Mouse (Mus musculus) thymus, adult 2 months (tissue): ENCODE measurements at regions not wholly inside any gene's neighbourhood (a gene's known extent, or its start where the extent isn't known, plus 50 kb on each side); places are given as distances from the start of the nearest gene placed in this dataset.

Experiments used
- DNase-seq: peaks from one replicate; pipeline ENCODE4 v3.0.0; 2021
- H3K27ac ChIP-seq: fragments of 200-500 bp; 2 replicates; pipeline ENCODE4 v1.5.1; 2012; ENCODE audit warnings: low read length, control low read depth; ENCODE audit not compliant: control insufficient read depth, insufficient read depth
- H3K27me3 ChIP-seq: fragments of 200-500 bp; 2 replicates; pipeline ENCODE4 v1.6.1; 2012; ENCODE audit warnings: mild to moderate bottlenecking, low read length, moderate library complexity, mixed read lengths; ENCODE audit not compliant: control insufficient read depth, insufficient read depth
- H3K36me3 ChIP-seq: fragments of 200-500 bp; 2 replicates; pipeline ENCODE4 v1.6.1; 2012; ENCODE audit warnings: mild to moderate bottlenecking, low read length, moderate library complexity; ENCODE audit not compliant: control insufficient read depth, insufficient read depth
- H3K4me1 ChIP-seq: fragments of 200-500 bp; replicated peaks from 2 replicates; pipeline ENCODE4 v1.6.1; 2012; ENCODE audit warnings: low read length; ENCODE audit not compliant: control insufficient read depth, insufficient read depth
- H3K4me3 ChIP-seq: fragments of 200-500 bp; 2 replicates; pipeline ENCODE4 v1.5.1; 2012; ENCODE audit warnings: mild to moderate bottlenecking, low read length, control low read depth, moderate library complexity; ENCODE audit not compliant: control insufficient read depth, insufficient read depth
- CTCF ChIP-seq: fragments of 200-500 bp; IDR thresholded peaks from 2 replicates; pipeline ENCODE4 v1.5.1; 2012; ENCODE audit warnings: mild to moderate bottlenecking, control low read depth, low read length, moderate library complexity, borderline replicate concordance; ENCODE audit not compliant: control insufficient read depth, poor library complexity, insufficient read depth; ENCODE audit errors: extremely low read depth
- POLR2A ChIP-seq: fragments of 200-500 bp; IDR thresholded peaks from 2 replicates; pipeline ENCODE4 v1.6.1; 2012; ENCODE audit warnings: mild to moderate bottlenecking, low read length, control low read depth, moderate library complexity; ENCODE audit not compliant: control insufficient read depth, poor library complexity, insufficient read depth; ENCODE audit errors: extremely low read depth
- WGBS: fragments of 180-500 bp; shearing (Covaris S2); methylation state at CpG from one replicate; pipeline ENCODE4 v1.1.7; 2018; 5-methylcytosine and 5-hydroxymethylcytosine counted together

GRCm38 (mm10) chr12:54396952-54397351, 193.3 kb upstream of the Egln3 start:
- no peaks in the 10 kb centered on the region for H3K4me1 ChIP-seq
- no peak overlapping the region for H3K4me3 ChIP-seq
- TF ChIP-seq CTCF (no peak), POLR2A (no peak)
- no peak for DNase-seq
- no peaks in the 10 kb centered on the region for H3K36me3 ChIP-seq
- no peaks in the 10 kb centered on the region for H3K27me3 ChIP-seq
- no peak overlapping the region for H3K27ac ChIP-seq

- no peak overlapping the region for H3K4me3 ChIP-seq
- no peaks in the 10 kb centered on the region for H3K27me3 ChIP-seq
- TF ChIP-seq POLR2A (no peak), CTCF (no peak)
- WGBS, result 91% methylated on average over 5 of the region's 5 CpGs
- no peak for DNase-seq
- no peaks in the 10 kb centered on the region for H3K4me1 ChIP-seq
- no peaks in the 10 kb centered on the region for H3K36me3 ChIP-seq
- no peak overlapping the region for H3K27ac ChIP-seq
Observed at GRCm38 (mm10) chr12:54396341-54396740, 192.7 kb upstream of the Egln3 start.

- no peaks in the 10 kb centered on the region for H3K4me1 ChIP-seq
- 92% methylated on average over 4 of the region's 4 CpGs for WGBS
- no peak overlapping the region for H3K27ac ChIP-seq
- TF ChIP-seq POLR2A (no peak), CTCF (no peak)
- no peak for DNase-seq
- H3K36me3 ChIP-seq, result no peaks in the 10 kb centered on the region
- no peaks in the 10 kb centered on the region for H3K27me3 ChIP-seq
- no peak overlapping the region for H3K4me3 ChIP-seq
Observed at GRCm38 (mm10) chr12:54385401-54385800, 181.7 kb upstream of the Egln3 start.

- Histone ChIP-seq H3K36me3 (no peaks in the 10 kb centered on the region), H3K27ac (no peak overlapping the region), H3K27me3 (no peaks in the 10 kb centered on the region), H3K4me1 (no peaks in the 10 kb centered on the region), H3K4me3 (no peak overlapping the region)
- TF ChIP-seq CTCF (no peak), POLR2A (no peak)
- 89% methylated on average over 3 of the region's 3 CpGs for WGBS
- no peak for DNase-seq
Observed at GRCm38 (mm10) chr12:54384116-54384515, 180.5 kb upstream of the Egln3 start.

- H3K4me3 ChIP-seq, result no peak overlapping the region
- WGBS, result 100% methylated on average over 2 of the region's 2 CpGs
- no peak for TF ChIP-seq CTCF
- TF ChIP-seq POLR2A, result no peak
- no peak overlapping the region for H3K27ac ChIP-seq
- H3K27me3 ChIP-seq, result no peaks in the 10 kb centered on the region
- no peaks in the 10 kb centered on the region for H3K36me3 ChIP-seq
- no peak for DNase-seq
- no peaks in the 10 kb centered on the region for H3K4me1 ChIP-seq
Observed at GRCm38 (mm10) chr12:54382965-54383364, 179.3 kb upstream of the Egln3 start.

DNA sequence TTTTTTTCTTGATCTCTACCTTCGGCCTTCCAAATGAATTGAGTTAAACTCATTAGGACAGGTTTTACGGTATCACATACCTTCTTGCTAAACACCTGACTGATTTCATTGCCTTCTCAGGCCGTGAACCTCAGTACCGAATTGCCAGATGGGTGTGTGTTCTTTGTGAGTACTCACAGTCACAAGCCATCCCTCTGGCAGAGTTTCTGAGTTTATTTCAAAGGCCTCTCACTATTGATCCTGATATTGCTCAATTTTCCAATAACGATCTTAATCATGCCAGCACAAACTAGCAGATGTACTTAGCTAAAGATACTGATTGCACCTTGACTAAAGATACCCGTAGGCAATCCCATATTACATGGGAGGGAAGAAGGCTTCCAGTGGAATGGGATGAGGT, 178.4 kb upstream of the Egln3 start:
- Histone ChIP-seq H3K27ac (no peak overlapping the region), H3K36me3 (no peaks in the 10 kb centered on the region), H3K4me3 (no peak overlapping the region), H3K27me3 (no peaks in the 10 kb centered on the region), H3K4me1 (no peaks in the 10 kb centered on the region)
- no peak for DNase-seq
- 97% methylated on average over 6 of the region's 6 CpGs for WGBS
- TF ChIP-seq CTCF (no peak), POLR2A (no peak)

GRCm38 (mm10) chr12:54380322-54380721, 176.7 kb upstream of the Egln3 start:
- H3K4me1 ChIP-seq, result no peaks in the 10 kb centered on the region
- no peaks in the 10 kb centered on the region for H3K36me3 ChIP-seq
- no peaks in the 10 kb centered on the region for H3K27me3 ChIP-seq
- 53% methylated on average over 5 of the region's 5 CpGs for WGBS
- TF ChIP-seq CTCF (no peak), POLR2A (no peak)
- no peak for DNase-seq
- no peak overlapping the region for H3K4me3 ChIP-seq
- no peak overlapping the region for H3K27ac ChIP-seq
